ENCODE assay signal across 12 mouse cellular contexts in the genomic region with DNA sequence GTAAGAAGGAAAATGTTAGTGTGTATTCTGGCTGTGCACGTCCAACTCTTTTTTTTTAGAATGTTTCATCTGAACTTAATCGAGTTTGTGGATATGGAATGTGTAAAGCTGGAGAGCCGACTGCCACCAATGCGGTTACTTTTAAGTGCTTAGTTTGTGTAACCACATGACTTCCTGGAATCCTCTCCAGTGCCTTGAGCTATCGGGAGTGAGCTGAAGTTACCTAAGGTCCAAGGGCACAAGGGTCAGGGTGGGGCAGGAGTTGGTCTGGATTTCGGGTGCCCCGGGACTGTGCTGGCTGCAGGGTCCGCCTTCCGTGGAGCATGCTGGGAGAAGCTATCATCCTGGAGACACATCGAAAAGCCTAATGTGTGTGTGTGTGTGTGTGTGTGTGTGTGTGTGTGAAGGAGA. TPM values are rescaled to one million over a fixed set of nuclear protein-coding genes. Genes with fewer than 3 reads are reported as not detected.
DNase-seq lines count a peak whose midpoint lies in the region; ATAC-seq lines count a peak whose summit lies in the region.
"Had no signal": no experiment of that assay in that cellular context is flagged by ENCODE, and none has a peak within 500 bp of the region (broad histone marks: within the 10 kb centered on the region; RNA-seq: fewer than 3 reads in every experiment).

No protein-coding gene starts in this region.

- H3K4me1 ChIP-seq in brown adipose tissue, adult 24 weeks (ENCODE audit: control insufficient read depth, insufficient read depth, insufficient read length, low read length): no peaks in the 10 kb centered on the region
- H3K4me1 ChIP-seq: embryonic facial prominence, embryonic 15.5 days; hindbrain, embryonic 13.5 days had no signal

- intact Hi-C loops in gastrocnemius, postnatal 36 days (cut with DNase I): no loop called here

- H3K27ac ChIP-seq in brown adipose tissue, adult 24 weeks (replicated peaks; ENCODE audit: low read depth, low read length): peak overlapping the region; percentile 80
- H3K27ac ChIP-seq: embryonic facial prominence, embryonic 15.5 days; hindbrain, embryonic 13.5 days had no signal

- DNase-seq in lung, adult 18-20 months: peak; percentile 73 to 78
- peak; percentile 38 to 46 for DNase-seq in spleen, adult 18-20 months
- no peak for DNase-seq in gastrocnemius, postnatal 36 days
- DNase-seq in adrenal gland, postnatal 10 days: no peak
- no peak for DNase-seq in right cerebral cortex, postnatal 4 days
- no peak for DNase-seq in kidney, postnatal 25 days

- peak overlapping the region; percentile 56 for H3K4me3 ChIP-seq in brown adipose tissue, adult 24 weeks (ENCODE audit: insufficient read depth, low read depth, low read length)
- H3K4me3 ChIP-seq: embryonic facial prominence, embryonic 15.5 days; hindbrain, embryonic 13.5 days had no signal

- peak; percentile 0 for ATAC-seq in CD4-positive, CD25-positive, alpha-beta regulatory T cell, adult 4 months

RNA-seq across cellular contexts. Expression of a gene that starts 47.9 kb away (rescaled TPM):
- polyA plus RNA-seq in CD4-positive, CD25-positive, alpha-beta regulatory T cell, adult 4 months (2017; shearing (Covaris generic)): 1,000 to 10,000 TPM; 1,290 to 1,712 TPM
- polyA plus RNA-seq in brown adipose tissue, adult 24 weeks (2012; ENCODE audit: insufficient read depth, insufficient read length, missing spikeins): 13.4 and 14.5 TPM in 2 replicates
- total RNA-seq in gastrocnemius, postnatal 36 days (2021): 1 to 10 TPM; 3.4 to 3.9 TPM
- total RNA-seq in adrenal gland, postnatal 10 days (2021): 10 to 100 TPM; 24.7 to 28.1 TPM

RNA-seq across cellular contexts. Expression of a gene that starts 48.1 kb away (rescaled TPM):
- polyA plus RNA-seq in CD4-positive, CD25-positive, alpha-beta regulatory T cell, adult 4 months (2017; shearing (Covaris generic)): not detected
- polyA plus RNA-seq in brown adipose tissue, adult 24 weeks (2012; ENCODE audit: insufficient read depth, insufficient read length, missing spikeins): not detected in 2 replicates
- not detected for total RNA-seq in gastrocnemius, postnatal 36 days (2021)
- total RNA-seq in adrenal gland, postnatal 10 days (2021): not detected
- total RNA-seq: left cerebral cortex, postnatal 25 days had no signal
- polyA plus RNA-seq: embryonic facial prominence, embryonic 15.5 days; neural tube, embryonic 14.5 days had no signal

Comparison
In these comparisons a context has a peak if more than half of its experiments do, and no peak if none do; other contexts are left out.
1. DNase-seq: peak in lung, adult 18-20 months (2 of 2) and spleen, adult 18-20 months (2 of 2); none in gastrocnemius, postnatal 36 days (0 of 2), adrenal gland, postnatal 10 days (single experiment), right cerebral cortex, postnatal 4 days (single experiment) and kidney, postnatal 25 days (0 of 2).
2. RNA of a gene that starts 47.9 kb away (total RNA-seq): 24.7 to 28.1 TPM in adrenal gland, postnatal 10 days; 3.4 to 3.9 TPM in gastrocnemius, postnatal 36 days; every median in the first group is over 4 times any median in the second.